Mouse (Mus musculus): ENCODE measurements around the gene Gm49450. TPM values are rescaled to one million over a fixed set of nuclear protein-coding genes. Genes with fewer than 3 reads are reported as not detected.

Gm49450 gene
- polyA plus RNA-seq, 1 experiment, result 183 TPM

DNA sequence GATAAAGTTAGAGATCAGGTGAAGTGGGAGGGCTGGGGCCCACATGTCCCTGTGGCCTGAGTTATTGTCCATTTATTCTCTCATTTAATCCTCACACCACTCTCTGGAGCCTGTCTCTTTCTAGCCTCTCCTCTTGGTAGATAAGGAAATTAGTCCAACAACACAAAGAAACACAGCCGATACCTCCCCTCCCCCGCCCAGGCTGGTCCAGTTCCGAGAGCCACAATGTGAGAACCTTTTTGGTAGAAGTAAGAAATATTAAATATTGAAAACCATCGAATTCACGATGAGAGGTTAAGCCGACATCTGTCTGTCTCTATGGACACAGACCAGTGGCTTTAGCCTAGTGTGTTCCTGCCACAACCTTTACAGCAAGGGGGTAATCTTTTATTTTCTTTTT, 31.3 kb upstream of the Gm49450 start:
- DNase-seq (ENCODE audit: low read depth), result peak; percentile 76
- TF ChIP-seq POLR2A (IDR thresholded peaks at IDR 0.05; ENCODE audit: borderline replicate concordance, extremely low read depth, insufficient read depth, insufficient read length, poor library complexity, severe bottlenecking) (no peak), CTCF (IDR thresholded peaks at IDR 0.05; ENCODE audit: borderline replicate concordance, extremely low read depth, insufficient read depth, insufficient read length) (no peak)

DNA sequence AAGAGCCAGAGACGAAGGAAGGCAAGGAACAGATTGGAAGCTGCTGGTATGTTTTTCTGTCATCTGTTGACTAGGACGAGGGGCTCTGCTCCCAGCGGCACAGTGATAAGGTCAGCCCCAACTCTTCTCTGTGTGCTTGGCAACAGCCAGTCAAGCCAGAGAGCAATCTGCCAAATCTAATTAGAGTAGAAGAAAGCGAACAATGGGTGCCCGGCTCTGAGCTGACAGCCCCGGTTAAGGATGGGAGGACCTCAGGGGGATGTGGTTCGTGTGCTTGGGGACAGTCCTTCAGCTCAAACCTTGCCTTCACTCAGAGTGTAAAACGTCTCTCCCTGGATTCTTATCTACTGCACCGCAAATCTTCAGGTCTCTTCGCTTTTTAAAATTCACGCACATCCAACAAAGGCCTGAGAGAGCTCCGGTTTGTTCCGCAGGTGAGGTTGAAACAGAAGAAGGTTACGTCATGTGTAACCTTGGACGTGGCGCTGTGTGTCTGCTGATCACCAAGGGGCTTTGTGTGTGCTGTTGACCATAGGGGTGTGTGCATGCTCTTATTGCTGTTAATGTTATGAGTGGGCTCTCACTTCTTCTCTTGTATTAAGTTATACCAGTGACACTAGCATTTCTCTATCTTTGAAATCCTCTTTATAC, 30.2 kb upstream of the Gm49450 start:
- peak; percentile 95 for DNase-seq (ENCODE audit: low read depth)
- 0 out of 2 replicates have a peak, but pooled peaks have one; percentile 13 for TF ChIP-seq POLR2A (IDR thresholded peaks at IDR 0.05; ENCODE audit: borderline replicate concordance, extremely low read depth, insufficient read depth, insufficient read length, poor library complexity, severe bottlenecking)
- no peak for TF ChIP-seq CTCF (IDR thresholded peaks at IDR 0.05; ENCODE audit: borderline replicate concordance, extremely low read depth, insufficient read depth, insufficient read length)

DNA sequence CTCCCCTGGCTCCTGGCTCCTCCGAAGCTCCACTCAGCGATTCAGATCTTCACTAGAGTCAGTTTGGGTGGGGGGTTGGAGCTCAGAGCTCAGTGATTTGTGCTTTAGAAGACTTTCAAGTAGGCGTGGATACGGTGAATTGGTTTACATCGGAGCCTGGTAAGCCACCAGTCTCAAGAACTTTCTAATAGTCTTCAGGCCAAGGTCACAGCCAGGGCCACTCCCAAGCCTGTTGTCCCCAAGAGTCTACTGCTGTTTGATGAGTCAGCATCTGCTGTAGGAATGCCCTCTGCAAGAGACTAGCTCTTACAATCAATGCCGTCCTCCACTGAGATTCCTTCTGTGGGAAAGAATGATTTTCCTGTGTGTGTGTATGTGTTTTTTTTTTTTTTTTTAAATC, 28.7 kb upstream of the Gm49450 start:
- TF ChIP-seq POLR2A (IDR thresholded peaks at IDR 0.05; ENCODE audit: borderline replicate concordance, extremely low read depth, insufficient read depth, insufficient read length, poor library complexity, severe bottlenecking) (no peak), CTCF (IDR thresholded peaks at IDR 0.05; ENCODE audit: borderline replicate concordance, extremely low read depth, insufficient read depth, insufficient read length) (no peak)
- DNase-seq (ENCODE audit: low read depth), result peak; percentile 37

DNA sequence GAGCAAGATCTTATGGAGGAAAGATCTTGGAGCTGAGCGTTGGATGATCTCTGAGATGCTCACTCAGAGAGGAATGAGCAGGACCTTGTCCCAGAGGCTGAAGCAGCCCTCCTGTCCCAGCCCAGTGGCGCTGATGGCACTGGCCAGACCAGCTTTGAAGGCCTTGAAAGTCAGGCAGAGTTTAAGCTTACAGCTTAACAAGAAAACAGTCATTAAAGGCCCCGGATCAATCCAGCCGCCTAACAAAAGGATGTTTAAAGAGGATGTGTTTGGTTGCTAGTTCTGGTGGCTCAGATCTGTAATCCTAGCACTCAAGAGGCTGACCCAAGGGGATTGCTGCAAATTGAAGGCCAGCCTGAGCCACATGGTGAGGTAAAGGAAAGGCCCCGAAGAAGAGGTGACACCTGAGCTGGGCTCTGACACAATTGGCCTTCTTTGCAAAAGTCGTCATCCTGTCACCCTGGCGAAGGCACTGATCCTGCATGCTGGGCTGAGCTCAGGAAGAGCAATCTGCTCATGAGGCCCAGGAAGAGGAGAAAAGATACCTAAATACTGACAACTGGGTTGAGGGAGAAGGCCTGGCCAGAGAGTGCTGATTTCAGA, 26.8 kb upstream of the Gm49450 start:
- DNase-seq (ENCODE audit: low read depth), result peak; percentile 35
- no peak for TF ChIP-seq CTCF (IDR thresholded peaks at IDR 0.05; ENCODE audit: borderline replicate concordance, extremely low read depth, insufficient read depth, insufficient read length)
- no peak for TF ChIP-seq POLR2A (IDR thresholded peaks at IDR 0.05; ENCODE audit: borderline replicate concordance, extremely low read depth, insufficient read depth, insufficient read length, poor library complexity, severe bottlenecking)

GRCm38 (mm10) chr15:98978409-98979172, 25.2 kb upstream of the Gm49450 start:
- peak; percentile 79 for DNase-seq (ENCODE audit: low read depth)
- TF ChIP-seq POLR2A (IDR thresholded peaks at IDR 0.05; ENCODE audit: borderline replicate concordance, extremely low read depth, insufficient read depth, insufficient read length, poor library complexity, severe bottlenecking), result no peak
- TF ChIP-seq CTCF (IDR thresholded peaks at IDR 0.05; ENCODE audit: borderline replicate concordance, extremely low read depth, insufficient read depth, insufficient read length), result no peak

DNA sequence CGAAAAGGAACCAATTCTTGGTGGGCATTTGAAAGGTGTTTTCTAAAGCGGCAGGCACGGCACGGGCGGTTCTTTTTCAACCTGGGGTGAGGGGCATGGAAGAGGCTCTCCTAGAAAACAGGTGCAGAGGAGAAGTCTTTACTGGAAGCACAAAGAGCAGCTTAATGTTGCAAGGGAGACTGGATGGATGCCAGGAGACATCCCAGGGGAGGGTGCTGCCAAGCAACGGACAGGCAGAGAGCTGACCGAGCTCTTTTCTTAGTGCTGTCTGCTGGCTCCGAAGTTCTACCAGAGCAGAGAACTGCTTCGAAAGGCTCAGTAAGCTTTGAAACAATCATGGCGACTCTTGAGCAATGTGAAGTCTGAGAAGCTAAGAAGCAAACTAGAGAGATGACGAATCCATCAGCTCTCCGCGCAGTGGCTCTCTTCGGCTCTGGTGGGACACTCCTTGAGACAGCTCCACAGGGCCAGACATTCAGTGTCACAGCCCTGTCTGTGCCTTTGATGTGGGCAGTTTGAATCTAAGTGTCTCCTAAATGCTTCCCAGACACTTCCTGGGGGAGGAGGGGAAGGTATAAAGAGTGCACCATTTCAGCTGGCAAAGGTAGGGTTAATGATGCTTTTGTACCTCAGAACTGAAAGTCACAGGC, 24.5 kb upstream of the Gm49450 start:
- DNase-seq (ENCODE audit: low read depth), result peak; percentile 96
- TF ChIP-seq POLR2A (IDR thresholded peaks at IDR 0.05; ENCODE audit: borderline replicate concordance, extremely low read depth, insufficient read depth, insufficient read length, poor library complexity, severe bottlenecking) (no peak), CTCF (IDR thresholded peaks at IDR 0.05; ENCODE audit: borderline replicate concordance, extremely low read depth, insufficient read depth, insufficient read length) (no peak)

DNA sequence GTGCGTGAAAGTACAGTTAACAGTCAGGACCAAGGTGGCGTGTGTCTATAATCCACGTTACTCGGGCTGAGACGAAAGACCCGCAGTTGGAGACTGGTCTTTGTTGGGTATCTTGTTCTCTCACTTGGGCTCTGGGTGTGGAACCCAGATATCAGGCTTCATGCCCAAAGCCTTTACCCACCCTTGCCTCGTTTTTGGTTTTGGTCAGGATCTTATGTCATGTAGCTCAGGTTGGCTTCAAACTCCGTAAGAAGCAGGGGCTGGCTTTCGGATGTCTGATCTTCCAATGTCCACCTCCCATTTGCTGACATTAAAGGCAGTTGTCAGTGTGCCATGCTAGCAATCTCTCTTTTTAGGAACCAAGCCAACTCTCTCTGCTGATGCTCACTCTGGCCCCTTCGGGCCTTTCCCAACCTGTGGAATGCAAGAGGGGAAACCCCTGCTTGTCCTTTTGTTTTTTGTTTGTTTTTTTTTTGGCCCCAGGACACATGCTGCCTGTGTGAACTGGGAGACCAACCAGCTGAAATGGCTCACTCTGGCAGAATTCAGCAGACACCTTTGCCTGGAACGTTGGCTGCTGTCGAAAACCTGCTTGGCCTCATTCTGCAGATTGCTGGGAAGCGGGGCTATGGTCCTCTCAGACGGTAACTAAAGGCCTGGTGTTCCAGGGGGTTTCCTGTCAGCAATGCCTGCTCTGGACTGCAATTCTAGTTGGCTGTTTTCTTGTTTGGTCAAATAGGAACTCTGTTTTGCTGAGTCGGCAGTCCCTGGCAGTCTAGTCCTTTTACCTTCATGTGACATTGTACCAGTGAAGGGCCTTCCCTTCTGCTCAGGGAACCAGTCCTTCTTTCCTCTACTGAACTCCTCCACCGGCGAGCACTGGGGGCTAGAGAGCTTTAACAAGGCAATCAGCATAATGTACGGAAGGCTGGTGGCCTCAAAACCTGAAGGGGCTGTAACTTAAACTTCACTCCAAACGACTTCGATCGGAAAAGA, 23.7 kb upstream of the Gm49450 start:
- no peak for TF ChIP-seq CTCF (IDR thresholded peaks at IDR 0.05; ENCODE audit: borderline replicate concordance, extremely low read depth, insufficient read depth, insufficient read length)
- TF ChIP-seq POLR2A (IDR thresholded peaks at IDR 0.05; ENCODE audit: borderline replicate concordance, extremely low read depth, insufficient read depth, insufficient read length, poor library complexity, severe bottlenecking), result no peak
- DNase-seq (ENCODE audit: low read depth), result peak; percentile 69

GRCm38 (mm10) chr15:98973015-98973614, 19.8 kb upstream of the Gm49450 start:
- DNase-seq (ENCODE audit: low read depth), result peak; percentile 41
- TF ChIP-seq POLR2A (IDR thresholded peaks at IDR 0.05; ENCODE audit: borderline replicate concordance, extremely low read depth, insufficient read depth, insufficient read length, poor library complexity, severe bottlenecking) (no peak), CTCF (IDR thresholded peaks at IDR 0.05; ENCODE audit: borderline replicate concordance, extremely low read depth, insufficient read depth, insufficient read length) (no peak)

- peak; percentile 80 for DNase-seq (ENCODE audit: low read depth)
These were observed 18.4 kb upstream of the Gm49450 start for GRCm38 (mm10) chr15:98971576-98972320.

DNA sequence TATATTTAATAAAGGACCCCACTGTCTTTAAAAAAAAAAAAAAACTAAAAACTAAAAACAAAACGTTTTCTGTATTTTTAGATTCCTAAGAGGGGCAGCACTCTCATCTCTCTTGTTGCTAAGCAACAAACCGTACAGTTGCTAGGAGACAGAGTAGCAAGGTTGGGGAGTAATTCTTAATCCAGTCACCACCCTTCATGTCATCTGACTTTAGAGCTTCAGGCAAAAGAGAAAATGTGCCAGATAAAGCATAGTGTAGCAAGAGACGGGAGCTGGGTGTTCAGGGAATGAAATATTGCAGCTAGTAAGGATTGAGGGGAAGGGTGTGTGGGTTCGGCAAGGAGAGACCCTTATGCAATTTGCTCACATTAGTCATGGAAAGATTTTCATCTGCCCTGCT, 17.8 kb upstream of the Gm49450 start:
- peak; percentile 96 for DNase-seq (ENCODE audit: low read depth)

More for the DNA sequence above, 17.8 kb upstream of the Gm49450 start:
- TF ChIP-seq CTCF (IDR thresholded peaks at IDR 0.05; ENCODE audit: borderline replicate concordance, extremely low read depth, insufficient read depth, insufficient read length) (no peak), POLR2A (IDR thresholded peaks at IDR 0.05; ENCODE audit: borderline replicate concordance, extremely low read depth, insufficient read depth, insufficient read length, poor library complexity, severe bottlenecking) (no peak)

Data from brain, embryonic 14.5 days (tissue).